Mouse (Mus musculus): ENCODE data around the gene Efhc1.
A peak's percentile ranks its signal among the peaks of the same experiment; 100 is the strongest.

DNA sequence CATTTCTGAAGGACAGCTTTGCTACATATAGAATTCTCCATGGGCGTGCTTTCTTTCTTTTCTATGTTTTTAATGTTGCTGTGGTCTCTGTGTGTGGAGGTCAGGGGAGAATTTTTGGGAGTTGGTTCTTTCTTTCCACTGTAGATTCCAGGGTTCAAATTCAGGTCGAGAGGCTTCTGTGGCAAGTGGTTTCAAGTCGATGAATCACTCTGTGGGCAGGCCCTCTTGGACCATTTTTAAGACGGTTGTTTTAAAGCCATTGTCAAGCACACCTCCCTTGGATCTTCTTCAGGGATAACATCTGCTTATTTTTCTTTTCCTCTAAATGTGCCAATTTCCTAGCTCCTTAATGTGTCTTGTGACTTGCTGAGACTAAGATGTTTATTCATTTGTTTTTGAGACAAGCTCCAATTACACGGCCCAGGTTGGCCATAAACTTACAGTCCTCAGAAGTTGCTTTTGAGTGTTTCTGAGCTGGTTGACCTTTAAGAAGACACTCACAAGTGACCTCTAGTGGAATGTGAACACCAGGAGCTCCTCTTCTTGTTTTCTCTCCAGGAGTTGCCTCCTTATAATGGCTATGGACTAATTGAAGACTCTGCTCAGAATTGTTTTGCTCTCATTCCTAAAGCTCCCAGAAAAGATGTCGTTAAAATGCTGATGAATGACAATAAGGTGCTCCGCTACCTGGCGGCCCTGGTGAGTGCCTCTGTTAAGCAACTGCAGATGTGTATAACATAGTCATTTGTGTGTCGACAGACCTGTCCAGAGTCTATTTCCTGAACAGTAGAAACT, 23.1 kb downstream of the Efhc1 start:
- TF ChIP-seq EP300 (IDR thresholded peaks at IDR 0.05; ENCODE audit: insufficient read depth, low read depth, low read length), result peak; percentile 58; the same call in 1 of the 2 replicates
- no peak for TF ChIP-seq CTCF (IDR thresholded peaks at IDR 0.05; ENCODE audit: low read depth, low read length)

All from ES-Bruce4 (cell line).